In the genomic region with DNA sequence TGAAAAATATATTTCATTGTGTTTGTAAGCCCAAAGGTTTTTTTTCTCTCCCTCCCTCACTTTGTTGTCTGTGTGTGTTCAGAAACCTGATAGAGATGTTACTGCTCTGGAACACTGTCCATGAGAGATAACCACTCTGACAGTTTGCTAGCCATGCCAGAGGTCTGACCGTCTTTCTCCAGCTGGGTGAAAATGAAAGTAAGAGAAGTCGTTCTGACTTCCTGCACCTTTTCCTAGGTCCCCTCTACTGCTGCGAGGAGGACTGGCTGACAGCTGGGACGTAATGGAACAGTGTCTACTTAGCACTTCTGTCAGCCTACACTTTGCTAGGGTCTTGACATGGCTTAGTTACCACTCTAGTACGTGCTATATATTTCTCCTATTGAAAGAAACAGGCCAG, we compare ENCODE assay signal across 14 mouse cellular contexts. TPM values are rescaled to one million over a fixed set of nuclear protein-coding genes. Genes with fewer than 3 reads are reported as not detected.
A peak's percentile ranks its signal among the peaks of the same experiment; 100 is the strongest.
DNase-seq lines count a peak whose midpoint lies in the region; ATAC-seq lines count a peak whose summit lies in the region.
"Had no signal": no experiment of that assay in that cellular context is flagged by ENCODE, and none has a peak within 500 bp of the region (broad histone marks: within the 10 kb centered on the region; RNA-seq: fewer than 3 reads in every experiment).

No protein-coding gene starts in this region.

- H3K4me1 ChIP-seq in midbrain, embryonic 10.5 days: no peaks in the 10 kb centered on the region
- H3K4me1 ChIP-seq: forebrain, embryonic 12.5 days had no signal

- ATAC-seq in erythroblast, adult 5-6 weeks (replicated peaks; ENCODE audit: low FRiP score, poor library complexity, severe bottlenecking): peak; percentile 84
- ATAC-seq: intestine, embryonic 15.5 days had no signal

- intact Hi-C loops in heart, postnatal 14 days (cut with DNase I): no loop called here

- no peak overlapping the region for H3K4me3 ChIP-seq in midbrain, embryonic 10.5 days
- H3K4me3 ChIP-seq: forebrain, embryonic 12.5 days; intestine, embryonic 15.5 days; left cerebral cortex, adult 2 months; stomach, embryonic 15.5 days had no signal

- DNase-seq in heart, adult 11 months: peak; percentile 95
- no peak for DNase-seq in heart, postnatal 14 days
- peak; percentile 24 for DNase-seq in CD4-positive helper T cell, adult 2 months (ENCODE audit: low read depth, low spot score)
- DNase-seq in liver: peak; percentile 41
- no peak for DNase-seq in frontal cortex, postnatal 10 days (ENCODE audit: low spot score in 2 of 2)
- no peak for DNase-seq in layer of hippocampus, adult 9-10 months (ENCODE audit: low spot score)
- no peak for DNase-seq in midbrain, embryonic 10.5 days (ENCODE audit: low spot score)
- DNase-seq: lung, embryonic 14.5 days; right cerebral cortex, adult 18-20 months had no signal

- peaks cover 45% of the 10 kb centered on the region for H3K36me3 ChIP-seq in midbrain, embryonic 10.5 days
- H3K36me3 ChIP-seq: intestine, embryonic 15.5 days; stomach, embryonic 15.5 days had no signal

- no peak overlapping the region for H3K27ac ChIP-seq in midbrain, embryonic 10.5 days (replicated peaks)
- H3K27ac ChIP-seq: forebrain, embryonic 12.5 days; intestine, embryonic 15.5 days; left cerebral cortex, adult 2 months; stomach, embryonic 15.5 days had no signal

- H3K9me3 ChIP-seq in midbrain, embryonic 10.5 days (replicated peaks): no peaks in the 10 kb centered on the region
- H3K9me3 ChIP-seq: forebrain, embryonic 12.5 days; intestine, embryonic 15.5 days; stomach, embryonic 15.5 days had no signal

- 86% methylated on average over 5 of the region's 5 CpGs for WGBS in midbrain, embryonic 10.5 days

- no peaks in the 10 kb centered on the region for H3K27me3 ChIP-seq in midbrain, embryonic 10.5 days (ENCODE audit: low read depth, poor library complexity, severe bottlenecking)
- H3K27me3 ChIP-seq: forebrain, embryonic 12.5 days; intestine, embryonic 15.5 days; stomach, embryonic 15.5 days had no signal

RNA-seq across cellular contexts. Expression of gene Vwa3a, which starts 9.5 kb away (rescaled TPM):
- 1 to 10 TPM; 5.1 to 7.3 TPM for total RNA-seq in heart, postnatal 14 days (2021)
- not detected in 2 replicates for total RNA-seq in erythroblast, adult 5-6 weeks (2015; ENCODE audit: low replicate concordance)
- total RNA-seq in erythroblast, adult 5-6 weeks (2017; ENCODE audit: low replicate concordance): not detected in 2 replicates
- 0.07 and 0.12 TPM in 2 replicates for polyA plus RNA-seq in midbrain, embryonic 10.5 days (2016; fragmentation: Nextera tagmentation; extraction: Ambion mirVana)

RNA-seq across cellular contexts. Expression of gene Mosmo, which starts 52.2 kb away (rescaled TPM):
- 10 to 100 TPM; 27.8 to 29.2 TPM for total RNA-seq in heart, postnatal 14 days (2021)
- total RNA-seq in erythroblast, adult 5-6 weeks (2015; ENCODE audit: low replicate concordance): 8.8 and 13.2 TPM in 2 replicates
- 3.0 and 4.7 TPM in 2 replicates for total RNA-seq in erythroblast, adult 5-6 weeks (2017; ENCODE audit: low replicate concordance)
- 11.9 and 13.0 TPM in 2 replicates for polyA plus RNA-seq in midbrain, embryonic 10.5 days (2016; fragmentation: Nextera tagmentation; extraction: Ambion mirVana)

RNA-seq across cellular contexts. Expression of gene Pdzd9, which starts 59.5 kb away (rescaled TPM):
- not detected for total RNA-seq in heart, postnatal 14 days (2021)
- not detected in 2 replicates for total RNA-seq in erythroblast, adult 5-6 weeks (2015; ENCODE audit: low replicate concordance)
- total RNA-seq in erythroblast, adult 5-6 weeks (2017; ENCODE audit: low replicate concordance): not detected in 2 replicates
- polyA plus RNA-seq in midbrain, embryonic 10.5 days (2016; fragmentation: Nextera tagmentation; extraction: Ambion mirVana): 0.24 and 0.41 TPM in 2 replicates
- total RNA-seq: left cerebral cortex, adult 2 months had no signal

Comparison
In these comparisons a context has a peak if more than half of its experiments do, and no peak if none do; other contexts are left out.
1. DNase-seq: peak in heart, adult 11 months (single experiment), CD4-positive helper T cell, adult 2 months (single experiment) and liver (single experiment); none in heart, postnatal 14 days (0 of 2), frontal cortex, postnatal 10 days (0 of 2), layer of hippocampus, adult 9-10 months (single experiment) and midbrain, embryonic 10.5 days (single experiment).
2. RNA of gene Vwa3a, which starts 9.5 kb away (total RNA-seq): 5.1 to 7.3 TPM in heart, postnatal 14 days; not detected in erythroblast, adult 5-6 weeks; every median in the first group is over 4 times any median in the second.